Mouse (Mus musculus): ENCODE data around the gene Rgs2. TPM values are rescaled to one million over a fixed set of nuclear protein-coding genes. Genes with fewer than 3 reads are reported as not detected.

Gene Rgs2
- 10 to 100 TPM; 16.0 to 41.7 TPM for polyA plus RNA-seq (2017; shearing (Covaris generic))

DNA sequence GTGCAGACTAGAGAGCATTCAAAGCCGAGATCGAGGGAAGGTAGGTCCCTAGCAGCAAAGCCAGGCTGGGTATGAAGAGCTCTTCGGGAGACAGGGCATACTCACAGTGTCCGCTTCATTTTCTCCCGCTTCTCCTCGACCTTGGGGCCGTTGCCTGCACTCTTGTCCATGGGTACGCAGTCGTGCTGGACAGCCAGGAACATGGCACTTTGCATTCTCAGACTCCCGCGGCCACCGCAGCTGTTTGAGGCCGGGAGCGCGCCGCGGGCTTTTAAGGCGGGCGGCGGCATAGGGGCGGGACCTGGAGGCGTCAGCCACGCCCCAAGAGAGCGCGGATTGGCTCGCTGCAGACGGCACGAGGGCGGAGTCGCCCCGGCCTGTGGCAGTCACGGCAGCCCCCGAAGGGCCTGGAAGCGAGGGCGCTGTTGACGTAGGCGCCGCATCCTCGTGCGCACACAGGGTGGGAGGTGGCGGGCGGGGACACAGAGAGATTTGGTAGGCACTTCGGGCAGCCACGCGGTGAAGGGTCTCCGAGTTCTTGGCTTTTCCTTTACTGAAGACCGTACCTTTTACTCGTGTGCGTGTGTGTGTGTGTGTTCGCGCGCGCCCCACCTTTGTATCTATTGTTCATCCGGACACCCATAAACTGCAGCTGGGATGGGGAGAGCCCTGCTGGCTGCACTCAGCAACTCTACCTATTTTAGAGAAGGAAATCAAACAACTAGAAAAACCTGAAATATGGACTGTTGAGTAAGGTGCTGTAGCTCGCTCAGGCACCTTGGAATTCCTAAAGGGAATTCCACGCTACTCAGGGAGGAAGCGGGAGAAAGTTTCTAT lies at the start of gene Rgs2:
TSS of gene Rgs2 (minus strand) at position 258 of the 837 bp plus-strand sequence.

Other genes starting within 250 kb of the Rgs2 start
- 1 to 10 TPM; 3.1 to 3.9 TPM for gene Trove2, start 227.1 kb downstream of the Rgs2 start, polyA plus RNA-seq (2017; shearing (Covaris generic))
- 10 to 100 TPM; 47.0 to 80.9 TPM for gene Uchl5, start 226.9 kb downstream of the Rgs2 start, polyA plus RNA-seq (2017; shearing (Covaris generic))
- not detected for gene Rgs13, start 173.2 kb upstream of the Rgs2 start, polyA plus RNA-seq (2017; shearing (Covaris generic))
- gene Rgs1, start 245.1 kb upstream of the Rgs2 start, polyA plus RNA-seq (2017; shearing (Covaris generic)), result 100 to 1,000 TPM; 393 to 534 TPM

Data from activated CD4-positive, CD25-positive, alpha-beta regulatory T cell (primary cell).